Mouse (Mus musculus) midbrain, embryonic 13.5 days (tissue): ENCODE data around the gene Rcvrn. TPM values are rescaled to one million over a fixed set of nuclear protein-coding genes. Genes with fewer than 3 reads are reported as not detected.

Experiments
- ATAC-seq: fragments of 200-750 bp; cut with Nextera tagmentation; 2 replicates; pipeline ENCODE4 v1.8.0; 2017; ENCODE audit warnings: mild to moderate bottlenecking, moderate TSS enrichment, moderate library complexity
- H3K27ac ChIP-seq: fragments of 300-500 bp; sonication (generic); 2 replicates; pipeline ENCODE4 v1.5.1; 2015; ENCODE audit warnings: inconsistent platforms, mild to moderate bottlenecking, moderate library complexity
- H3K27me3 ChIP-seq: fragments of 300-500 bp; sonication (generic); 2 replicates; pipeline ENCODE4 v1.6.1; 2015; ENCODE audit warnings: mild to moderate bottlenecking, inconsistent platforms
- H3K36me3 ChIP-seq: fragments of 300-500 bp; sonication (generic); 2 replicates; pipeline ENCODE4 v1.6.1; 2015; ENCODE audit warnings: mild to moderate bottlenecking, inconsistent platforms
- H3K4me1 ChIP-seq: fragments of 300-500 bp; sonication (generic); replicated peaks from 2 replicates; pipeline ENCODE4 v1.6.1; 2015; ENCODE audit warnings: inconsistent platforms
- H3K4me2 ChIP-seq: fragments of 300-500 bp; sonication (generic); replicated peaks from 2 replicates; pipeline ENCODE4 v1.6.1; 2015; ENCODE audit warnings: moderate library complexity, mild to moderate bottlenecking, inconsistent platforms
- H3K4me3 ChIP-seq: fragments of 300-500 bp; sonication (generic); replicated peaks from 2 replicates; pipeline ENCODE4 v1.5.1; 2015; ENCODE audit warnings: mild to moderate bottlenecking, inconsistent platforms
- H3K9ac ChIP-seq: fragments of 300-500 bp; sonication (generic); replicated peaks from 2 replicates; pipeline ENCODE4 v1.6.1; 2015; ENCODE audit warnings: mild to moderate bottlenecking, inconsistent platforms
- H3K9me3 ChIP-seq: fragments of 300-500 bp; sonication (generic); 2 replicates; pipeline ENCODE4 v1.6.1; 2016; ENCODE audit warnings: mild to moderate bottlenecking, inconsistent platforms
- WGBS: fragments of 180-500 bp; shearing (Covaris S2); methylation state at CpG from one replicate; pipeline ENCODE4 v1.1.7; 2015; 5-methylcytosine and 5-hydroxymethylcytosine counted together
- polyA plus RNA-seq: library from polyadenylated mRNA; unstranded; fragments of >200 nt; fragmentation: Nextera tagmentation; extraction: Ambion mirVana; gene quantifications from 2 replicates; pipeline ENCODE4 v1.2.1, GENCODE M21; 2015

Rcvrn gene
- polyA plus RNA-seq, 1 experiment from 2014 or later = not detected

GRCm38 (mm10) chr11:67675562-67676540 is 19.3 kb upstream of the Rcvrn start:
- WGBS = 64% methylated on average over 12 of the region's 12 CpGs
- Histone ChIP-seq H3K9ac (no peak overlapping the region), H3K9me3 (no peaks in the 10 kb centered on the region), H3K4me2 (no peak overlapping the region), H3K4me3 (no peak overlapping the region), H3K4me1 (no peaks in the 10 kb centered on the region), H3K36me3 (no peaks in the 10 kb centered on the region), H3K27ac (no peak overlapping the region), H3K27me3 (no peaks in the 10 kb centered on the region)
- peak; percentile 87 for ATAC-seq

- no peak overlapping the region for H3K4me2 ChIP-seq
- H3K27me3 ChIP-seq = no peaks in the 10 kb centered on the region
- 77% methylated on average over 5 of the region's 5 CpGs for whole genome bisulfite sequencing
- H3K36me3 ChIP-seq = no peaks in the 10 kb centered on the region
- H3K4me3 ChIP-seq = no peak overlapping the region
- no peak overlapping the region for H3K9ac ChIP-seq
- no peaks in the 10 kb centered on the region for H3K9me3 ChIP-seq
- H3K27ac ChIP-seq = no peak overlapping the region
- ATAC-seq = no peak
- no peaks in the 10 kb centered on the region for H3K4me1 ChIP-seq
Observed at GRCm38 (mm10) chr11:67679300-67679699, 15.8 kb upstream of the Rcvrn start.

GRCm38 (mm10) chr11:67679930-67680329 is 15.2 kb upstream of the Rcvrn start:
- Histone ChIP-seq H3K27ac (no peak overlapping the region), H3K27me3 (no peaks in the 10 kb centered on the region), H3K4me2 (no peak overlapping the region), H3K4me3 (no peak overlapping the region), H3K9me3 (no peaks in the 10 kb centered on the region), H3K36me3 (no peaks in the 10 kb centered on the region), H3K9ac (no peak overlapping the region), H3K4me1 (no peaks in the 10 kb centered on the region)
- 90% methylated on average over 2 of the region's 2 CpGs for WGBS
- no peak for ATAC-seq

GRCm38 (mm10) chr11:67681871-67682270 is 13.3 kb upstream of the Rcvrn start:
- no peak overlapping the region for H3K4me3 ChIP-seq
- no peaks in the 10 kb centered on the region for H3K36me3 ChIP-seq
- no peak overlapping the region for H3K4me2 ChIP-seq
- H3K27ac ChIP-seq = no peak overlapping the region
- no peak for ATAC-seq
- no peaks in the 10 kb centered on the region for H3K27me3 ChIP-seq
- 84% methylated on average over 3 of the region's 3 CpGs for WGBS
- no peak overlapping the region for H3K9ac ChIP-seq
- H3K4me1 ChIP-seq = no peaks in the 10 kb centered on the region
- H3K9me3 ChIP-seq = no peaks in the 10 kb centered on the region

GRCm38 (mm10) chr11:67686109-67686508 is 9.0 kb upstream of the Rcvrn start:
- Histone ChIP-seq H3K9me3 (no peaks in the 10 kb centered on the region), H3K27ac (no peak overlapping the region), H3K36me3 (no peaks in the 10 kb centered on the region), H3K4me1 (no peaks in the 10 kb centered on the region), H3K4me3 (no peak overlapping the region), H3K27me3 (no peaks in the 10 kb centered on the region), H3K4me2 (no peak overlapping the region), H3K9ac (no peak overlapping the region)
- 53% methylated on average over 2 of the region's 2 CpGs for WGBS
- no peak for ATAC-seq

- ATAC-seq = no peak
- Histone ChIP-seq H3K4me2 (no peak overlapping the region), H3K36me3 (no peaks in the 10 kb centered on the region), H3K4me1 (no peaks in the 10 kb centered on the region), H3K4me3 (no peak overlapping the region), H3K27me3 (no peaks in the 10 kb centered on the region), H3K9ac (no peak overlapping the region), H3K9me3 (no peaks in the 10 kb centered on the region), H3K27ac (no peak overlapping the region)
- 92% methylated on average over 4 of the region's 4 CpGs for WGBS
Observed at GRCm38 (mm10) chr11:67712976-67713375, 17.9 kb downstream of the Rcvrn start.

- Histone ChIP-seq H3K9ac (no peak overlapping the region), H3K9me3 (no peaks in the 10 kb centered on the region), H3K27me3 (no peaks in the 10 kb centered on the region), H3K27ac (no peak overlapping the region), H3K4me3 (no peak overlapping the region), H3K4me1 (no peaks in the 10 kb centered on the region), H3K36me3 (no peaks in the 10 kb centered on the region), H3K4me2 (no peak overlapping the region)
- WGBS = 92% methylated on average over 4 of the region's 4 CpGs
- no peak for ATAC-seq
Observed at GRCm38 (mm10) chr11:67715382-67715781, 20.3 kb downstream of the Rcvrn start.

- H3K9me3 ChIP-seq = no peaks in the 10 kb centered on the region
- H3K4me2 ChIP-seq = no peak overlapping the region
- no peaks in the 10 kb centered on the region for H3K27me3 ChIP-seq
- H3K36me3 ChIP-seq = no peaks in the 10 kb centered on the region
- H3K9ac ChIP-seq = no peak overlapping the region
- H3K4me1 ChIP-seq = no peaks in the 10 kb centered on the region
- WGBS = 90% methylated on average over 5 of the region's 5 CpGs
- ATAC-seq = no peak
- no peak overlapping the region for H3K27ac ChIP-seq
- no peak overlapping the region for H3K4me3 ChIP-seq
Observed at GRCm38 (mm10) chr11:67721485-67721884, 26.4 kb downstream of the Rcvrn start.

- 64% methylated on average over 7 of the region's 7 CpGs for WGBS
- no peak for ATAC-seq
- no peak overlapping the region for H3K27ac ChIP-seq
Observed at GRCm38 (mm10) chr11:67722399-67723156, 27.5 kb downstream of the Rcvrn start.

GRCm38 (mm10) chr11:67723231-67724013 is 28.3 kb downstream of the Rcvrn start:
- Histone ChIP-seq H3K27ac (no peak overlapping the region), H3K4me1 (no peaks in the 10 kb centered on the region), H3K9ac (no peak overlapping the region), H3K4me3 (no peak overlapping the region), H3K27me3 (no peaks in the 10 kb centered on the region), H3K4me2 (no peak overlapping the region), H3K36me3 (no peaks in the 10 kb centered on the region), H3K9me3 (no peaks in the 10 kb centered on the region)
- no peak for ATAC-seq
- WGBS = 79% methylated on average over 8 of the region's 8 CpGs

More at GRCm38 (mm10) chr11:67722399-67723156, 27.5 kb downstream of the Rcvrn start:
- Histone ChIP-seq H3K4me1 (no peaks in the 10 kb centered on the region), H3K9ac (no peak overlapping the region), H3K36me3 (no peaks in the 10 kb centered on the region), H3K9me3 (no peaks in the 10 kb centered on the region), H3K4me3 (no peak overlapping the region), H3K27me3 (no peaks in the 10 kb centered on the region), H3K4me2 (no peak overlapping the region)

GRCm38 (mm10) chr11:67727095-67727494 is 32.0 kb downstream of the Rcvrn start:
- no peaks in the 10 kb centered on the region for H3K27me3 ChIP-seq
- no peak overlapping the region for H3K9ac ChIP-seq
- H3K9me3 ChIP-seq = no peaks in the 10 kb centered on the region
- no peak overlapping the region for H3K27ac ChIP-seq
- no peaks in the 10 kb centered on the region for H3K36me3 ChIP-seq
- 87% methylated on average over 6 of the region's 6 CpGs for WGBS
- H3K4me3 ChIP-seq = no peak overlapping the region
- H3K4me2 ChIP-seq = no peak overlapping the region
- no peak for ATAC-seq
- no peaks in the 10 kb centered on the region for H3K4me1 ChIP-seq

- Histone ChIP-seq H3K27me3 (no peaks in the 10 kb centered on the region), H3K9ac (no peak overlapping the region), H3K4me2 (no peak overlapping the region), H3K4me1 (no peaks in the 10 kb centered on the region), H3K27ac (no peak overlapping the region), H3K4me3 (no peak overlapping the region), H3K36me3 (no peaks in the 10 kb centered on the region), H3K9me3 (no peaks in the 10 kb centered on the region)
- no peak for ATAC-seq
Observed at GRCm38 (mm10) chr11:67728726-67729125, 33.6 kb downstream of the Rcvrn start.
